Mouse (Mus musculus) kidney, postnatal 0 days (tissue): ENCODE measurements at regions not wholly inside any gene's neighbourhood (a gene's known extent, or its start where the extent isn't known, plus 50 kb on each side); places are given as distances from the start of the nearest gene placed in this dataset.

Experiments
- ATAC-seq: fragments of 200-750 bp; cut with Nextera tagmentation; replicated peaks from 2 replicates; pipeline ENCODE4 v1.8.0; 2017; ENCODE audit warnings: low read depth, moderate number of reproducible peaks, moderate TSS enrichment, moderate library complexity; ENCODE audit not compliant: low FRiP score
- DNase-seq: peaks from one replicate; pipeline ENCODE4 v3.0.0-alpha.2; 2016; ENCODE audit warnings: low spot score
- H3K27ac ChIP-seq: fragments of 300-500 bp; sonication (generic); 2 replicates; pipeline ENCODE4 v1.5.1; 2014; ENCODE audit warnings: mild to moderate bottlenecking
- H3K27me3 ChIP-seq: fragments of 300-500 bp; sonication (generic); 2 replicates; pipeline ENCODE4 v1.6.1; 2014; ENCODE audit warnings: low read length, mixed read lengths; ENCODE audit not compliant: insufficient read depth
- H3K36me3 ChIP-seq: fragments of 300-500 bp; sonication (generic); 2 replicates; pipeline ENCODE4 v1.6.1; 2014; ENCODE audit warnings: low read length, mixed read lengths; ENCODE audit not compliant: insufficient read depth
- H3K4me1 ChIP-seq: fragments of 300-500 bp; sonication (generic); replicated peaks from 2 replicates; pipeline ENCODE4 v1.6.1; 2014; ENCODE audit warnings: antibody characterized with exemption, low read length, mixed read lengths; ENCODE audit not compliant: insufficient read depth
- H3K4me2 ChIP-seq: fragments of 300-500 bp; sonication (generic); 2 replicates; pipeline ENCODE4 v1.6.1; 2014; ENCODE audit warnings: mild to moderate bottlenecking, low read length, moderate library complexity, mixed read lengths
- H3K4me3 ChIP-seq: fragments of 300-500 bp; sonication (generic); replicated peaks from 2 replicates; pipeline ENCODE4 v1.5.1; 2014; ENCODE audit warnings: low read depth, low read length
- H3K9ac ChIP-seq: fragments of 300-500 bp; sonication (generic); 2 replicates; pipeline ENCODE4 v1.6.1; 2014; ENCODE audit warnings: low read depth, low read length
- H3K9me3 ChIP-seq: fragments of 300-500 bp; sonication (generic); replicated peaks from 2 replicates; pipeline ENCODE4 v1.6.1; 2016; ENCODE audit warnings: low read length, inconsistent platforms, mixed read lengths
- CTCF ChIP-seq: IDR thresholded peaks from 2 replicates; pipeline ENCODE4 v1.5.1; 2016; ENCODE audit warnings: antibody characterized with exemption, low read depth, mild to moderate bottlenecking, moderate library complexity
- WGBS: fragments of 180-500 bp; shearing (Covaris S2); extraction: QIAGEN DNeasy Blood & Tissue Kit; methylation state at CpG from one replicate; pipeline ENCODE4 v1.1.7; 2014; 5-methylcytosine and 5-hydroxymethylcytosine counted together

DNA sequence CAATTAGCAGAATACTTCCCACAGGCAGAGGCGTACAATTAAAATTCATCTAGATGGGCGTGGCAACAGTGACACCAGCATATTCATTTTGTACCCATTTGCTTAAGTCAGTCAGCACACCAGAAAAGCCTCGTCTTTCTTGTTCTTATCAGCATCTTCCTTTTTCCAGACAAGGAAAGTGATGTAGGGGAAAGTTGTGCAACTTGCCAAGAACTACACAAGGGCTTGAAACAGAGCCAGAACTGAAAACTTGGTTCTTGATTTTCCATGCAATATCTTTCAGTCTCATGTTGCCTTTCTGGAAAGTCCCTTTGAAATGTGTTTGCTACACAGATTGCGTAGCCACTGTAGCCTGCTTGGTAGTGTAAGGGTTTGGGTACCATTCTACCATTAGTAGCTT, 401.9 kb upstream of the Btbd3 start:
- DNase-seq (peak; percentile 19), ATAC-seq (no peak)
- Histone ChIP-seq H3K4me2 (no peak overlapping the region), H3K9me3 (no peaks in the 10 kb centered on the region), H3K4me3 (no peak overlapping the region), H3K27ac (no peak overlapping the region), H3K4me1 (no peaks in the 10 kb centered on the region), H3K9ac (no peak overlapping the region), H3K27me3 (no peaks in the 10 kb centered on the region), H3K36me3 (no peaks in the 10 kb centered on the region)
- no peak for TF ChIP-seq CTCF
- 62% methylated on average over 4 of the region's 4 CpGs for WGBS

DNA sequence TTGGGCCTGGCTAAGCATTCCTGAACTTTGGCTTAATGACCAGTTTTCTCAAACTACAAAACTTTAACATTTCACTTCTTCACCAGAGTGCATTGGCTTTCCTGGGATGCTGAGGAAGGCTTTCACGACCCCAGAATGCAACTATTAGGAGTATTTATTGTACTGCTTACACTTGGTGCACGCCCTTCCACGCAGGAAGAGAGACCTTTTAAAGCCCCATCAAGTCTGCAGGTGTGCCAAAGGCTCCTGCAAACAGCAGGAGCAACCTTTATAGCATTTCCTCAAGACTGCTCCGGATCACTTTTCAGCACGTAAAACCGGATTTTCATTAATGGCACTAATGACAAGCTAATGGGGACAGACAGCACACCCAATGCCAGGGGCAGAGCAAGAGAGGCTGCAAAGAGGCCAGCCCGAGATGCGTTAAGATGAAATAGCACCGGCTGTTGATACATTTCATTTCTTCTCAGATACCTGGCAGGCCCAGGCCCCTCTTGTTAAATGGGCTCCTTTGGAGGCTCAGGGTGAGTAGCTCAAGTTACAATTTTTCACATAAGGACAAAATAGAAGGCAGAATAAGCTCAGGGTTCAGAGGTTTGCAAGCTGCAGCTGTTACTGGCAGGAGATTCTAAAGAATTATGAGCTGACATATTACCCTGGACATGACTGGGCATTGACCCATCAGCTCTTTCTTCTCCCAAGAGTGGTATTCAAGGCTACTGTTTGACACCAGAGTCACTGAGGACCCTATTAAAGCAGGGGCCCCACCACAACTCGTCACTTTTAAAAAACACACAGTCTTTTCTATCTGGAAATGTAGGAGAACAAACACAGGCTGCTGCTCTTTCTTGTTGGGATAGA, 402.7 kb upstream of the Btbd3 start:
- no peaks in the 10 kb centered on the region for H3K36me3 ChIP-seq
- TF ChIP-seq CTCF: no peak
- H3K27me3 ChIP-seq: no peaks in the 10 kb centered on the region
- 27% methylated on average over 10 of the region's 10 CpGs for WGBS
- H3K9ac ChIP-seq: no peak overlapping the region
- no peaks in the 10 kb centered on the region for H3K9me3 ChIP-seq
- no peaks in the 10 kb centered on the region for H3K4me1 ChIP-seq
- no peak overlapping the region for H3K4me3 ChIP-seq
- ATAC-seq (no peak), DNase-seq (peak; percentile 7)
- no peak overlapping the region for H3K27ac ChIP-seq
- no peak overlapping the region for H3K4me2 ChIP-seq

DNA sequence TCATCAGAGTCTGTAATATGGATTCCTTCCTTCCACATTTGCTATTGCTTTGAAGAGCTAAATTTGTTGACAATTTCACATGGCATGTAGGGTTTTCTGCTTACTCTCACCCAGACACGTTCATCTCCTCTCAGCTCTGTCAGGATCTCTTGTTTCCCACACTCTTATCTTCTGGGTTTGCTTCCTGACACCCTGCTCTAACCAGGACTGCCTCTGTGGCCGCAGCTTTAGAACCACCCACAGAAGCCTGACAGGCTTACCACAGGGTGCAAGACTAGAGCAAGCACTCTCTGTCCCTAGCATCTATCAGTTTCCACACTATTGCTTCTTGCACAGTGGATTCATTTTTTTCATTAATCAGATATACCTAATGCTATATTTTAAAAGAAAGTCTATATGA, 408.5 kb upstream of the Btbd3 start:
- Histone ChIP-seq H3K4me3 (no peak overlapping the region), H3K9me3 (no peaks in the 10 kb centered on the region), H3K4me1 (no peaks in the 10 kb centered on the region), H3K27me3 (no peaks in the 10 kb centered on the region), H3K27ac (no peak overlapping the region), H3K9ac (no peak overlapping the region), H3K4me2 (no peak overlapping the region), H3K36me3 (no peaks in the 10 kb centered on the region)
- 47% methylated on average over 2 of the region's 2 CpGs for WGBS
- no peak for DNase-seq
- ATAC-seq: no peak
- no peak for TF ChIP-seq CTCF

DNA sequence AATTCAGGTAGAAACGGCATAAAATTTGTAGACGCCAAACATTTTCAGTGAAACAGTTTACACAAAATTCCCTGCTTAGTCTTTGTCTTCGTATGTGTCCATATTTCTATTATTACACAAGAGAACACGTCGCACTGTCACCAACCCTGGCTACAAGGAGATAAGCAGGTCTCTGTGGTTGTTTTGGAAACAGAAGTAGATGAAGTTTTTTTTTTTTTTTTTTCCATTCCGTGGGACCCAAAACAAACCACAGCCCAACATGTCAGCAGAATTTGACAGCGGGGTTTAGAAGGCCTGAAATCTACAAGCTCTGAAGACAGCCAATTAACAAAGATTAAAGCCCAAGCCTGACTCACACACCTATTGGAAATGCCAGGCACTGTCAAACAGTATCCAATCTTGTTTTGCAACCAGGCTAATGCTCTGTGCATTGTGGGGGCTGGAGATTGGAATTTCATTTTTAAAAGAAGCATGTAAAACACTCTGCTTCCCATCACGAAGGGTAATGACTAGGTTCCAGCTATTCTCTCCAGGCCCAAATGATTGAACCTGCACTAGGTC, 428.5 kb upstream of the Btbd3 start:
- no peaks in the 10 kb centered on the region for H3K9me3 ChIP-seq
- H3K27ac ChIP-seq: no peak overlapping the region
- H3K9ac ChIP-seq: no peak overlapping the region
- DNase-seq (no peak), ATAC-seq (no peak)
- TF ChIP-seq CTCF: no peak
- H3K27me3 ChIP-seq: no peaks in the 10 kb centered on the region
- no peak overlapping the region for H3K4me3 ChIP-seq
- H3K4me1 ChIP-seq: no peaks in the 10 kb centered on the region
- H3K36me3 ChIP-seq: no peaks in the 10 kb centered on the region
- WGBS: 79% methylated on average over 8 of the region's 8 CpGs
- no peak overlapping the region for H3K4me2 ChIP-seq

DNA sequence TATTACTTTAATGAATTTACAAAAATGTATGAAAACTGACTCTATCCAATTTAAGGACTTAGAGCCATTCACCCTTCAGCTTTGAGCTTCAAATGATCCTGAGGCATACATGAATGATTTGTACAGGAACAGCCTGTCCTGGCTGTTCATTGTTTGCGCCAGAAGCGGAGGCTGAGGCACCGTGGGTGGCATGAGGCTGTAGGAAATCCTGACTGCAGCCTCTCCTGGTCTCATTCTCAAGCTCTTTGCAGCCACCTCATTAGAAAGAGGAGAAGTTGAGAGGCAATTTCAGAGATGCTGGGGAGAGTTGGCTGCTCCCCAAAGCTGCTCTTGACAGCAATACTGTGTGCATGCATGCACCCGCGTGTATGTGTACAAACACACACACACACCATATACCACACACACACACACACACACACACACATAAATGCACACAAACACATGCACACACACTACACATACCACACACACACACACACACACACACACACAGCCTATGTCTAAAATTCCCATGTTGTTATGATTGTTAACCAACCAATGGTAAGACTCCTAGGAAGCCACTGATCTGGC, 434.9 kb upstream of the Btbd3 start:
- Histone ChIP-seq H3K9me3 (no peaks in the 10 kb centered on the region), H3K4me2 (no peak overlapping the region), H3K4me1 (no peaks in the 10 kb centered on the region), H3K9ac (no peak overlapping the region), H3K27me3 (no peaks in the 10 kb centered on the region), H3K4me3 (no peak overlapping the region), H3K27ac (no peak overlapping the region), H3K36me3 (no peaks in the 10 kb centered on the region)
- WGBS: 86% methylated on average over 5 of the region's 5 CpGs
- ATAC-seq (no peak), DNase-seq (no peak)
- TF ChIP-seq CTCF: no peak

DNA sequence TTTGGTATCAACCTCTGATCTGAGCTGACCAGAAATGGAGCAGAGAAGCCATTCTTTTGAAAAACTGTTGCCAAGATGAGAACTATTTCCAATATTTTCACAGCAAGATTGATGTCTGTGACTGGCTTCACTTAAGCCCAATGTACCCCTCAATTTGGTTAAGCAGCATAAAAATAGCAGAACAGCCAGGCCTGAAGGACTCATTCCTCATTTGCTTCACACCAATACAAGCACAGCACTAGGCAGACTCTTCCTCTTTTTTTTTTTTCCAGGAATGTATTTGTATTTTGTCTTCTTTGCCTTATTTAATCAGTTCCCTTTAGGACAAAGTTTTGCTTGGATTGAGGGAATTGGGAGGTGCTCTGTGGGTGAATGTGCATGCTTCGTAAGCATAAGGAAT, 441.4 kb upstream of the Btbd3 start:
- no peak for TF ChIP-seq CTCF

More for the DNA sequence above, 441.4 kb upstream of the Btbd3 start:
- Histone ChIP-seq H3K4me1 (no peaks in the 10 kb centered on the region), H3K9me3 (no peaks in the 10 kb centered on the region), H3K4me2 (no peak overlapping the region), H3K9ac (no peak overlapping the region), H3K27ac (no peak overlapping the region), H3K36me3 (no peaks in the 10 kb centered on the region), H3K4me3 (no peak overlapping the region), H3K27me3 (no peaks in the 10 kb centered on the region)
- DNase-seq (no peak), ATAC-seq (no peak)
- WGBS: 91% methylated on average over 1 of the region's 1 CpGs
